Mouse (Mus musculus) forebrain, embryonic 10.5 days (tissue): ENCODE data around the gene Cntnap2. TPM values are rescaled to one million over a fixed set of nuclear protein-coding genes. Genes with fewer than 3 reads are reported as not detected.
"Not testable (repeated sequence)": the region's sequence is repeated elsewhere in the genome, so short reads cannot be mapped to it uniquely, and the experiment has no call there.

Experiments
- DNase-seq: peaks from one replicate; pipeline ENCODE4 v3.0.0-alpha.2; 2017; ENCODE audit warnings: low spot score; ENCODE audit errors: extremely low spot score
- H3K27ac ChIP-seq: fragments of 300-500 bp; sonication (generic); 2 replicates; pipeline ENCODE4 v1.5.1; 2016; ENCODE audit warnings: mild to moderate bottlenecking
- H3K27me3 ChIP-seq: fragments of 300-500 bp; sonication (generic); 2 replicates; pipeline ENCODE4 v1.6.1; 2016; ENCODE audit warnings: mild to moderate bottlenecking; ENCODE audit not compliant: poor library complexity, severe bottlenecking
- H3K36me3 ChIP-seq: fragments of 300-500 bp; sonication (generic); replicated peaks from 2 replicates; pipeline ENCODE4 v1.6.1; 2016; ENCODE audit warnings: mild to moderate bottlenecking, moderate library complexity
- H3K4me1 ChIP-seq: fragments of 300-500 bp; sonication (generic); 2 replicates; pipeline ENCODE4 v1.6.1; 2016
- H3K4me3 ChIP-seq: fragments of 300-500 bp; sonication (generic); 2 replicates; pipeline ENCODE4 v1.5.1; 2016; ENCODE audit warnings: mild to moderate bottlenecking, moderate library complexity
- H3K9me3 ChIP-seq: fragments of 300-500 bp; sonication (generic); 2 replicates; pipeline ENCODE4 v1.6.1; 2016; ENCODE audit warnings: mild to moderate bottlenecking, moderate library complexity
- whole genome bisulfite sequencing: fragments of 180-500 bp; shearing (Covaris S2); methylation state at CpG from one replicate; pipeline ENCODE4 v1.1.7; 2016; 5-methylcytosine and 5-hydroxymethylcytosine counted together
- polyA plus RNA-seq: library from polyadenylated mRNA; unstranded; fragments of >200 nt; fragmentation: Nextera tagmentation; extraction: Ambion mirVana; gene quantifications from 2 replicates; pipeline ENCODE4 v1.2.1, GENCODE M21; 2016

The Cntnap2 gene
- polyA plus RNA-seq, 1 experiment from 2014 or later, result 89.3 TPM

GRCm38 (mm10) chr6:47026064-47026686, 1967.0 kb downstream of the Cntnap2 start:
- DNase-seq, result no peak
- Histone ChIP-seq H3K36me3 (no peaks in the 10 kb centered on the region), H3K4me1 (no peaks in the 10 kb centered on the region), H3K4me3 (no peak overlapping the region), H3K9me3 (no peaks in the 10 kb centered on the region), H3K27me3 (no peaks in the 10 kb centered on the region), H3K27ac (no peak overlapping the region)
- 88% methylated on average over 4 of the region's 4 CpGs for WGBS

- WGBS, result 78% methylated on average over 2 of the region's 2 CpGs
- H3K4me1 ChIP-seq, result no peaks in the 10 kb centered on the region
- DNase-seq, result no peak
- no peak overlapping the region for H3K4me3 ChIP-seq
- H3K27ac ChIP-seq, result no peak overlapping the region
- H3K36me3 ChIP-seq, result no peaks in the 10 kb centered on the region
- H3K27me3 ChIP-seq, result no peaks in the 10 kb centered on the region
- no peaks in the 10 kb centered on the region for H3K9me3 ChIP-seq
Measured at GRCm38 (mm10) chr6:47031362-47031761, 1972.2 kb downstream of the Cntnap2 start.

- 90% methylated on average over 1 of the region's 1 CpGs for WGBS
- Histone ChIP-seq H3K36me3 (no peaks in the 10 kb centered on the region), H3K4me1 (peaks cover 5% of the 10 kb centered on the region), H3K27me3 (peaks cover 16% of the 10 kb centered on the region), H3K9me3 (no peaks in the 10 kb centered on the region), H3K27ac (no peak overlapping the region), H3K4me3 (no peak overlapping the region)
- DNase-seq, result no peak
Measured at GRCm38 (mm10) chr6:47042602-47043001, 1983.4 kb downstream of the Cntnap2 start.

- Histone ChIP-seq H3K9me3 (no peaks in the 10 kb centered on the region), H3K36me3 (no peaks in the 10 kb centered on the region), H3K4me1 (peaks cover 5% of the 10 kb centered on the region), H3K4me3 (no peak overlapping the region), H3K27me3 (peaks cover 16% of the 10 kb centered on the region), H3K27ac (no peak overlapping the region)
- no peak for DNase-seq
- WGBS, result 92% methylated on average over 1 of the region's 1 CpGs
Measured at GRCm38 (mm10) chr6:47043586-47043985, 1984.4 kb downstream of the Cntnap2 start.

GRCm38 (mm10) chr6:47044385-47045200, 1985.4 kb downstream of the Cntnap2 start:
- Histone ChIP-seq H3K4me3 (peak overlapping the region; percentile 58), H3K9me3 (no peaks in the 10 kb centered on the region), H3K27ac (peak overlapping the region; percentile 80), H3K36me3 (no peaks in the 10 kb centered on the region), H3K27me3 (peaks cover 16% of the 10 kb centered on the region), H3K4me1 (peaks cover 5% of the 10 kb centered on the region)
- peak; percentile 24 for DNase-seq
- 3% methylated on average over 46 of the region's 46 CpGs for WGBS

- Histone ChIP-seq H3K9me3 (no peaks in the 10 kb centered on the region), H3K36me3 (no peaks in the 10 kb centered on the region), H3K4me3 (no peak overlapping the region), H3K27me3 (peaks cover 16% of the 10 kb centered on the region), H3K4me1 (peaks cover 5% of the 10 kb centered on the region), H3K27ac (no peak overlapping the region)
- 69% methylated on average over 5 of the region's 5 CpGs for WGBS
- no peak for DNase-seq
Measured at GRCm38 (mm10) chr6:47049051-47049450, 1989.9 kb downstream of the Cntnap2 start.

GRCm38 (mm10) chr6:47050319-47051222, 1991.4 kb downstream of the Cntnap2 start:
- peaks cover 4% of the 10 kb centered on the region for H3K27me3 ChIP-seq
- H3K36me3 ChIP-seq, result no peaks in the 10 kb centered on the region
- H3K9me3 ChIP-seq, result no peaks in the 10 kb centered on the region
- no peak for DNase-seq
- H3K4me1 ChIP-seq, result no peaks in the 10 kb centered on the region
- H3K27ac ChIP-seq, result no peak overlapping the region
- WGBS, result 83% methylated on average over 7 of the region's 7 CpGs
- H3K4me3 ChIP-seq, result no peak overlapping the region

GRCm38 (mm10) chr6:47061341-47061740, 2002.2 kb downstream of the Cntnap2 start:
- Histone ChIP-seq H3K4me3 (no peak overlapping the region), H3K36me3 (no peaks in the 10 kb centered on the region), H3K4me1 (no peaks in the 10 kb centered on the region), H3K27me3 (no peaks in the 10 kb centered on the region), H3K9me3 (no peaks in the 10 kb centered on the region), H3K27ac (no peak overlapping the region)
- WGBS, result 92% methylated on average over 3 of the region's 3 CpGs
- no peak for DNase-seq

GRCm38 (mm10) chr6:47089998-47090397, 2030.8 kb downstream of the Cntnap2 start:
- Histone ChIP-seq H3K4me3 (no peak overlapping the region), H3K27ac (no peak overlapping the region), H3K4me1 (no peaks in the 10 kb centered on the region), H3K36me3 (no peaks in the 10 kb centered on the region), H3K27me3 (no peaks in the 10 kb centered on the region), H3K9me3 (no peaks in the 10 kb centered on the region)
- 83% methylated on average over 4 of the region's 4 CpGs for WGBS
- DNase-seq, result no peak

- H3K36me3 ChIP-seq, result no peaks in the 10 kb centered on the region
- H3K27me3 ChIP-seq, result no peaks in the 10 kb centered on the region
- DNase-seq, result no peak
- WGBS, result 70% methylated on average over 1 of the region's 1 CpGs
- no peaks in the 10 kb centered on the region for H3K4me1 ChIP-seq
- no peaks in the 10 kb centered on the region for H3K9me3 ChIP-seq
- H3K4me3 ChIP-seq, result no peak overlapping the region
- H3K27ac ChIP-seq, result no peak overlapping the region
Measured at GRCm38 (mm10) chr6:47104951-47105350, 2045.8 kb downstream of the Cntnap2 start.

- Histone ChIP-seq H3K36me3 (no peaks in the 10 kb centered on the region), H3K4me1 (no peaks in the 10 kb centered on the region), H3K27me3 (no peaks in the 10 kb centered on the region), H3K27ac (no peak overlapping the region), H3K9me3 (no peaks in the 10 kb centered on the region), H3K4me3 (no peak overlapping the region)
- no peak for DNase-seq
- 43% methylated on average over 6 of the region's 6 CpGs for WGBS
Measured at GRCm38 (mm10) chr6:47109582-47110220, 2050.5 kb downstream of the Cntnap2 start.

- not testable (repeated sequence) for H3K27me3 ChIP-seq, H3K9me3 ChIP-seq, H3K36me3 ChIP-seq, DNase-seq, H3K4me1 ChIP-seq, H3K27ac ChIP-seq, H3K4me3 ChIP-seq
- no CpG with 5 or more reads among the region's 1 CpGs for WGBS
Measured at GRCm38 (mm10) chr6:47134063-47134462, 2074.9 kb downstream of the Cntnap2 start.
